Mouse (Mus musculus): ENCODE measurements around the gene Rrp9. TPM values are rescaled to one million over a fixed set of nuclear protein-coding genes. Genes with fewer than 3 reads are reported as not detected.

The Rrp9 gene
- total RNA-seq, 2 experiments from 2014 or later: 29.3 to 38.7 TPM

DNA sequence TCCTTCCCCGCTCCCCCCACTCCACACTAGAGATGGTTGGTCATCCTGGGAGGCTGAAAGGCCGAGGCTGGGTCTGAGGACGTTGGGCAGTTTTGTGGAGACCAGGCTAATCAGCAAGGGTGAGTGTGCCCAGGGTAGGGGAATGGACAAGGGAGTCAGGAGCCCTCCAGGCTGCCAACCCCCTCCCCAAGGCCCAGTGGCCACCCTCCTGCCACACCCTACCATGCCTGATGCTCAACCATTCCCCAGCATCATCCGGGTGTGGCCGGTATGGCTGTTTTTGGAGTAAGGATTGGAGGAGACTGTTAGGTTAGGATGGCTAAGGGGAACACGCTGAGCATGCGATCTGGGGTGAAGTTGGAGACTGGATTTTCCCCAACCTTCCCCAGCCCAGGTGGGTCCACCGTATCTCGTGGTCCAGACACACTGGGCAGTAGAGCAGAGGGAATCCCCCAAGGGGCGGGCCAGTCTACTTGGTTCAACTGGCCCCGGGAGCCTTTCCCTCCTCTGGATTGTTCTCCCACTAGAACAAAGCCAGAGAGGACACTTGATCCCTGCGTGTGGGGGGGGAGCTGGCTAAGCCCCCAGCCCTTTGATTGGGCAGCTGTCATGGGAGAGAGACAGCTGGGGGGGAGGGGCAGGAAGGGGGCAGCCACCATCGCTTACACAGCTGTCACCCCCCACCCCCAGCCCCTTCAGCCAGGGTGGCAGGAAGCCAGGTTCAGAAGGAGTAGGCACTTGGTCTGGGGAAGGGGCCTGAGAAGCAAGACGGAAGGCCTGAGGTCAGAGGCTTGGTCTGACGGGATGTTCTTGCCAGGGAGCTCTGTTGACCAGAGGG lies 19.2 kb upstream of the Rrp9 start:
- DNase-seq (ENCODE audit: low spot score in 2 of 2): no peak

DNA sequence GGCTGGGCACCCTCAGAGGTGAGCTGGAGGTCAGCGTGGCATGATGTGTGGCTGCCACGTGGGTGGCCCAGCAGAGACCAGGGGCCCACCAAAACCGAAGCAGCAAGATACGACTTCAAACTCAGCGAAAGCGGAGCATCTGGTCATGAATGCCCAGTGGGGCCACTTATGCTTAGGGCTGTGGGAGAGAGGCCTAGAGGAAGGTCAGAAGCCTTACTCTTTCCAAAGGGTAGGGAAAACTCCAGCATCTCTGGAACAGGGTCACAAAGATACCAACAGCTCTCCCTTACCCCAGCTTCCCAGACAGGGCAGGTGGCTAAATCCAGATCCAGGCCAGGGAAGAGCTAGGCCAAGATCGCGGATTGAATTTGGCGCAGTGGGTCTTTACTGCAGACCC lies 18.6 kb upstream of the Rrp9 start:
- no peak for DNase-seq (ENCODE audit: low spot score in 2 of 2)

DNA sequence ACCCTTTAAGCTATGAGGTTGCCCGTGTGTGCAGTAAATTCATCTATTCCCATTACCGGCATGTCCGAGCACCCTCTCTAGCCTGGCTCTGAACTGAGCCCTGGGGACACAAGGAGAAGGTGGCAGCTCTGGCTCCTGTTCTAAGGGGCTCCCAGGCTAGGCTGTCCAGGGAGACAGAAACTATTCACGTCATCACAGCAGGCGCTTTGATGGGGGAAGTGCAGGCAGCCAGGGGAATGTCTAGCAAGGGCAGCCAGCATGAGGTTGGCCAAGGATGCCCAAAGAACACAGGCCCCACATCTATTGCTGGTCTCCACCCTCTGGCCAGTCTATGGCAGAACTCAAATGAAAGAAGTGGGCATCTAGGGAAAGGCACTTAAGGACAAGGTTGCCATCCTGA lies 17.8 kb upstream of the Rrp9 start:
- DNase-seq (ENCODE audit: low spot score in 2 of 2): no peak

DNA sequence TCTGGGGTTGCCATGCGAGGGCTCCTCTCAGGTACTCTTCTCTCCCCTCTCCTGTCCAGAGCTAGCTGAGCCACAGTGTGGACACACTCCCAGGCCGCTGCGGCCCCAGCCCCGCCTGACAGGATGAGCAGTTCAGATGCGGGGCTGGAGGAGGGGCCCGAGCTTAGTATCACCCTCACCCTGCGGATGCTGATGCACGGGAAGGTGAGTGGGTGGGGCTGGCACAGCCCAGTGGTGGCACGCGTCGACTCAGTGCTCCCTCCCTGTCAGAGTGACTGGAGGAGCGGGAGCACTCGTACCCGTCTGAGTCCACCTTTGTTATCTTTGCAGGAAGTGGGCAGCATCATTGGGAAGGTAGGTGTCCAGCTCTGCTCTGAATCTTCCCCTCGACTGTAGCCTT lies 15.8 kb upstream of the Rrp9 start:
- peak in 1 of 2 experiments; percentile 41 for DNase-seq (ENCODE audit: low spot score in 2 of 2)

DNA sequence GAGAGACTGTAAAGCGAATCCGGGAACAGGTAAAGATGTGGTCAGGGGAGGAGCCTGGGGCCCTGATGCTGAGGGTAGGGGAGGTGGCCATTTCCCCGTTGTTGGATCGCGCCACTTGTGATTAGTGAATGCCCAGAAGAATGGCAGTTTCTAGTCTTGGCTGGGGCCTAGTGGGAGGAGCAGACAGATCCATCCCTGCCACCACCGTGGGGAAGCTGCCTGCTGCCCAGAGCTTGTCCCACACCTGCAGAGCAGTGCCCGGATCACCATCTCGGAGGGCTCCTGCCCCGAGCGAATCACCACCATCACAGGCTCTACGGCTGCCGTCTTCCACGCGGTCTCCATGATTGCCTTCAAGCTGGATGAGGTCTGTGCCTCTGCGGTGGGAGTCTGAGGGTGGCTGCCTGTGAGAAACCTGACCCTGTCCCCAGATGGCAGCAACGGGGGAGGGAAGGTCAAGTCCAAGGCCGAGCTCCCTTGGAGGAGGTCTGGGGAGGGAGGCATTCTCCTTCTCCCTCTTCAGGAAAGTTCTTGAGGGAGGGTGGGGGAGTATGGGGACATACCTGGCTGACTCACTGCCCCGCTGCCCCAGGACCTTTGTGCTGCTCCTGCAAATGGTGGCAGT lies 15.2 kb upstream of the Rrp9 start:
- DNase-seq (ENCODE audit: low spot score in 2 of 2): no peak

DNA sequence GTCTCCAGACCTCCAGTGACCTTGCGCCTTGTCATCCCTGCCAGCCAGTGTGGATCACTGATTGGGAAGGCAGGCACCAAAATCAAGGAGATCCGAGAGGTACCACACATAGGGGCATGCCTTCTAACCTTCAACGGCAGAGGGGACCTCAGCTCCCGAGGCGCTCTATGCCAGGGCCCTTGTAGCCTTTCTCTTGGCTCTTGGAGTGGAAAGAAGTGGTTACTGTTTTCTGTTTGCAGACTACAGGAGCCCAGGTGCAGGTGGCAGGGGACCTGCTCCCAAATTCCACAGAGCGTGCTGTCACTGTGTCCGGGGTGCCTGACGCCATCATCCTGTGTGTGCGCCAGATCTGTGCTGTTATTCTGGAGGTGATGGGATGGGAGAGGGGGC lies 14.7 kb upstream of the Rrp9 start:
- DNase-seq (ENCODE audit: low spot score in 2 of 2): no peak

DNA sequence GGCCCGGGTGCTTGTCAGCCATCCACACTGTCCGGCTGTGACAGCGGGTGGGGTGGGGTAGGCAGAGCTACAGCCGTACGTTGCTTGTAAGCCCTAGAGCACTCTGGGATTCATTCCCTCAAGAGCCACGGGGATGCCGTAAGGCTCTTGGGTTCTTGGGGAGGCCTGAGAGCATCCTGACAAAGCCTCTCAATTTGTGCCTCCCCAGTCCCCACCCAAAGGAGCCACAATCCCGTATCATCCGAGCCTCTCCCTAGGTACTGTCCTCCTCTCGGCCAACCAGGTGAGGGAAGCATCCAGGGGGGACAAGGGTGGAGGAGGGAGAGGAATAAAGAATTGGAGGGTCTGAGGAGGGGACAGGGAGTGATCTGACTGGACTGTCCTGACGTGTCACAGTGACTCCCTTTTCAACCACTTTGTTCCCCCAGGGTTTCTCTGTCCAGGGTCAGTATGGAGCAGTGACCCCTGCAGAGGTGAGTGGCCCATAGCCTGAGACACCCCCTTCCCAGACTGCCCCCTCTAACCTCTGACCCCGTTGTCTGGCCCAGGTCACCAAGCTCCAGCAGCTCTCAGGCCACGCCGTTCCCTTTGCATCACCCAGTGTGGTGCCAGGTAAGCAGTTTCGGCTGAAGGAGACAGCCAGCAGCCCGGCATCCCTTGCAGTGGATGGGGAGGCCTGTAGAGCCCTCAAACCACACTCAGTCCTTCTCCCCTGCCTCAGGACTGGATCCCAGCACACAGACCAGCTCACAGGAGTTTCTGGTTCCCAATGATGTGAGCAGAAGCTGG lies 13.9 kb upstream of the Rrp9 start:
- no peak for DNase-seq (ENCODE audit: low spot score in 2 of 2)

DNA sequence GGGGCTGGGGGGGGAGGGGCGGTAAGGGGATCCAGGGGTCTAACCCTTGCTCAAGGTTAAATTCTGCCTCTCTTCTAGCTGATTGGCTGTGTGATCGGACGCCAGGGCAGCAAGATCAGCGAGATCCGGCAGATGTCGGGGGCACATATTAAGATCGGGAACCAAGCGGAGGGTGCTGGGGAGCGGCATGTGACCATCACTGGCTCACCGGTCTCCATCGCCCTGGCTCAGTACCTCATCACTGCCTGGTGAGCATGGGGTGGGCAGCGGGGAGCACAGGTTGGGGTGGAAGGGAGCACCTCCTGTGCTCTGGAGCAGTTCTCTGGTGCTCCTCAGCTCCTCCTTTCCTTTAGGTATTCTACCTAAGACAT lies 13.3 kb upstream of the Rrp9 start:
- no peak for DNase-seq (ENCODE audit: low spot score in 2 of 2)

DNA sequence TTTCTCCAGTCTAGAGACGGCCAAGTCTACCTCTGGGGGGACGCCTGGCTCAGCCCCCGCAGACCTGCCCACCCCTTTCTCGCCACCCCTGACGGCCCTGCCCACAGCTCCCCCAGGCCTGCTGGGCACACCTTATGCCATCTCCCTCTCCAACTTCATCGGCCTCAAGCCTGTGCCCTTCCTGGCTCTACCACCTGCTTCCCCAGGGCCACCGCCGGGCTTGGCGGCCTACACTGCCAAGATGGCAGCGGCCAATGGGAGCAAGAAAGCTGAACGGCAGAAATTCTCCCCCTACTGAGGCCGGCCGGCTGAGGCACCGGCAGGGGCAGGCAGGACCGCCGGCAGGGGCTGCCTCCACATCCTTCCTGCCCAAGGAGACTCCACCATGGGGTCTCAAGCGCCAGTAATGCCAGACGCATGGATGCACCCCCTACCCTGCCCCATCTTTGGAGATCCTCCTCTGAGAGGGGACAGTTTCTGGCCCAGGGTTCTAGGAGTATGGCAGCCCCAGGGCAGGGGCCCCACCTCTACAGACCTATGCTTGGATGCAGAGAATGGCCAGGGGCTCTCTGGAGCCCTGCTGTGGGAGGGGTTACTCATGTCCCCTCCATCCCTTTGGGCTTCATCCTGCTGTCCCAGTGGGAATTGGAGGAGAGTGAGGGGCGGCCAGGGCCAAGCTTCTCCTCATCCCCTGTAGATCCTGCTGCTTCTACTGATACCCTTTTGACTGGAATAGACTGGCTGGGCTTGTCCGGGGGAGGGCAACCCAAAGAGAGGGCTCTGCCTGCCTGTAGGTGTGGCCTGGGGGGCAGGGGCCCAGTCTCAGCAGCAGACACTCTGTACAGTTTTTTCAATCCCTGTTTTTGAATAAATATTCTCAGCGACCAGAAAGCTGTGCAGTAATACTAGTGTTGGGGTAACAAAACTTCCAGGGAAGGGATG lies 12.4 kb upstream of the Rrp9 start:
- no peak for DNase-seq (ENCODE audit: low spot score in 2 of 2)

DNA sequence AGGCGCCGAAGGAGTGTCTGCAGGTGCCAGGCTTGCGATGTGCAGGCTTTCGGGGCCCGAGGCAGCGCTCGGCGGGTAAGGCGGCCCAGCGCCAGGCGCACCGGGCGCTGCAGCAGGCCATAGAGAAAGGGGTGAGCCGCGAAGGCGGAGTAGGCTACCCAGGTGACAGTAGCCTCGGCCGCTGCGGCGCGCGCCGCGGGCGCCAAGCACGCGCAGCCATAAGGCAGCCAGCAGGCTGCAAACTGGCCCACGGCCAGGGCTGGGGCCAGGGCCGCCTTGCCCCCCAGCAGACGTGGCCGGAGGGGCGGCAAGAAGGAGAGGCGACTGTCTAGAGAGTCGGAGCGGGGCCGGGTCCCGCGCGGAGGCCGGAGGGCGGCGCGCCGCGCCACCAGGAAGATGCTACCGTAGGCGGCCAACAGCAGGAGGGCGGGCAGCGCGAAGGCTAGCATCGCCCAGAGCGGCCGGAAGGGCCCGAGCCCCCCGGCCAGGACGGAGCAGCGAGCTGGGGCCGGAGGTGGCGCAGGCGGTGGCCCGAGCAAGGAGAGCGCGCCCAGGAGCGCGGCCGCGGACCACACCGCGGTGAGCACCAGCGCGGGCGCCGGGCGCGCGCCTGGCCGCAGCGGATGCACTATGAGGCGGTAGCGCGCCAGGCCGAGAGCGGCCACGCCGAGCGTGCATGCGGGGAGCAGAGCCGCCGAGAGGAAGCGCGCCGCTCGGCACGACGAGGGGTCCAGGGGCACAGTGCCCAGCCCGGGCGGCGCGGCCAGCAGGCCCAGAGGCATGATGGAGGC lies 10.8 kb upstream of the Rrp9 start:
- peak; percentile 65 to 83 for DNase-seq (ENCODE audit: low spot score in 2 of 2)

DNA sequence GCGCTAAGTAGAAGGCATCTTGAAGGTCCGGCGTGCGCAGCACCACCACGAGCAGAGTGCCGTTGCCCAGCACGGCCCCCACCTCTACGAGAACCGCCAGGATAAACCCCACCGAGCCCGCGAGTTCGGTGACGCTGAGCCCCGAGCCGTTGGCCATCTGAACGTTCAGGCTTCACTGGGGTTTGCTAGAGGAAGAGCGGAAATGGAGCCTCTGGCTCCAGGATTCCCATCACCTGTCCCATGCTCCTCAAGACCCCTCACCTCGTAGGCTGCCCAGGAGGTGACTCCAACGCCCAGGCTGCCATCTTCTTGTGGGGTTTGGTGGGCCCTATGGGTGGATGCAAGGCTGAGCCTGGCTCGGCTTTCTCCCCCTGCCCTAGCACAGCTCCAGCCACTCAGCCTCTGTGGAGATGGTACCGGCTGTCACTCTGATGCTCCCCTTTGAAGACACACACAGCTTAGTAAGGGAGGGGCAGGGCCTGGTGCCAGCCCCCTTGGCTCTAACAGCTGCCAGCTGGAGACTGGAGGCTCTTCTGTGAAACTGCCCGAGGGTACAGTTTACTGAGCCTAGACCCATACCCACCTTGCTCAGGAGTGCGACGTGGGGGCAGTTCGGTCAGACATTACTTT lies 10.1 kb upstream of the Rrp9 start, which contains the start of gene Gpr62:
TSS of gene Gpr62 (minus strand) at position 368 of the 630 bp plus-strand sequence.
- peak; percentile 53 to 56 for DNase-seq (ENCODE audit: low spot score in 2 of 2)

DNA sequence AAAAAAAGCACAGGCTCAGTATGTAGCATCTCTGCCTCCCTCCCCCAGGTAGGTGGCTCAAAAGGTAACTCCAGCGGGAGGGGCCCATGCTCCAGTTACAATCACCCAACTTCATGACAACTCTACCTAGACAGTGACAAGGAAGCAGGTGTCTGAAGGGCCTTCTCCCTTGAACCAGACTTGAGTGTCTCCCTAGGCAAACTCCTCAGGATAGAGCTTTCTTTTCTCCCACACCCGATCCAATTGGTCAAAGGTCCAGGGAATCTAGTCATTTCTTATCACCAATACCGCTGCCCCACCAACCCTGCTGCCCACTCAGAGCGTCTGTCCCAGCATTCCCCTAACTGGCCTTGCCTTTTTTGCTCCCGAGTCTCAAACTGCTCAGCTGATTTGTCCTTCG lies 9.0 kb upstream of the Rrp9 start:
- DNase-seq (ENCODE audit: low spot score in 2 of 2): no peak

DNA sequence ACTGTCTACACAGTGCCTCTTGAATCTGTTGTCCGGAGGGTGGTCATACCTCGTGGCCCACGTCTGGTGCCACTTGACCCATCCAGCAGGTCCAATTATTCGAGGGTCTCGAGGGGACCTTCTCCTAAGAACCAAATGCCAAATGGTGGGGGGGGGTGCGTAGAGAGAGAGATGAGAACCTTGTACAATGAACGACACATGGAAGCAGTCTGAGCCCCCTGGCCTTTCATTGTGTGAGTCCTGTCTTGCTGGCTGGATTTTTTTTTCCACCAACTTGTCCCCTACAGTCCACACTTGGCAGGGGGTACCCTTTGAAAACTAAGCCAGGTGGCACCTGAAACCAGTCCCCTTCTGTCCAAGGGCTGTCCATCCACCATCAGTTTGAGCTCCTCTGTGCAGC lies 8.0 kb upstream of the Rrp9 start:
- no peak for DNase-seq (ENCODE audit: low spot score in 2 of 2)

DNA sequence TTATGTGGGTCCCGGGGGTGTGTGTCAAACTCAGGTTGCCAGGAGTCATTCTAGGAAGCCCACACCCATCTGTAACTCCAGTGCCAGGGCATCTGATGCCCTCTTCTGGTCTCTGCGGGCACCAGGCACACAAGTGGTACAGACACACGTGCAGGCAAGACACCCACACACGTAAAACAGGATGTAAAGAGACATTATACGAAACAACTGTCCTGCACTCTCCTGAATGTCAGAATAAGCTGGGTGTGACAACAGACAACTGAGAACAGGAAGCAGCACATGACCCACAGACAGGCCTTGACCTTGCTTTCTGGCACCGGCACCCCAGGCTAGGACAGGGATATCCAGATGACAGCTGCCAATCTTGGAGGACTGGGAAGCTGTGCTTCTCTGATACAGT lies 6.4 kb upstream of the Rrp9 start:
- DNase-seq (ENCODE audit: low spot score in 2 of 2): no peak

DNA sequence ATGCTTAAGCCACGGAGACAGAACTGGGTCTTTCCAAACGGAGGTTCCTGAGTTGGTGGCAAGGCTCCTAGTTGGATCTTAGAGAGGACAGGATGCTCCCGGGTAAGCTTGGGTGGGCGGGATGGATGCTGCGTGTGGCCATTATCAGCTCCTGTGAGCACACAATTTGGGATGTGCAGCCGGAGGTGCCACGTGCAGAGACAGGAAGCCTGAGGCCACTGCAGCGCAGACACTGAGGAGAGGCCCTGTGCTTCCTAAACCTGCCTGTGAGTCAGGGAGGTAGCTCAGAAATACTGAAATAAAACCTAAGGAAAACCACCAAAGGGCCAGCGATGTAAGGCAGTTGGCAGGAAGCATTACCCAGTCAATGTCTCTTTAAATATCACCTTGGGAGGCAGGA lies 6.0 kb upstream of the Rrp9 start:
- no peak for DNase-seq (ENCODE audit: low spot score in 2 of 2)

DNA sequence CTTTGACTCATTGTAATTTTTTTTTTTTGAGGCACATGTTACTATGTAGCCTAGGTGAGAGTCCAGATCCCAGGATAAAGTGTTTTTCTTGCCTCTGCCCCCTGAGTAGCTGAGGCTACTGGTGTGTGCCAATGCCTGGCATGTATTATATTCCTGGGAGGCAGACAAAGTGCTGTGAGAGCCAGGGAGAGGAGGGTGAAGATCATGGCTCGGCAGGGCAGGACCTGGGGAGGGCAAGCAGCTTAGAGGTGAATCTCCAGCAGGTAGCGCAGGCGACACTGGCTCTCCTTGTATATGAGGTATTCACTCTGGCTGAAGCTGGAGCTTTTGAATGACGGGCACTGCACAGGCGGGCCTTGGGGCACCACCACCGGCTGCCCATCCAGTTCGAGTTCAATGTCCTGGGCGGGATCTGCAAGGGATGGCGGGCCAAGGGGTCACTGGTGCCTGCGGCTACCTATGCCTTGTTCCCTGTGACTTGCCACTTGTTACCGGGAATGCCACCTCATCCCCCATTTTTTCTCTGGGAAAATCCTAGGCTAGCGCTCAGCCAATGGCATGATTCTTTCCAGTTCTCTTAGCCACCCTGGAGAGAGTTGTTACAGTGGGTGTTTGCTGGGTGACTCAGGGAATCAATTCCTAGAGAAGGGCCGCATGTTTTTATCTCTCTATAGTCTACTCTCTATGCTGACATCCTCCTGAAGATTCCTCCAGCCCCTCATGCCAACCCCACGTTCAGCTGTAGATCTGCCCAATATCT lies 4.6 kb upstream of the Rrp9 start:
- DNase-seq (ENCODE audit: low spot score in 2 of 2): no peak

DNA sequence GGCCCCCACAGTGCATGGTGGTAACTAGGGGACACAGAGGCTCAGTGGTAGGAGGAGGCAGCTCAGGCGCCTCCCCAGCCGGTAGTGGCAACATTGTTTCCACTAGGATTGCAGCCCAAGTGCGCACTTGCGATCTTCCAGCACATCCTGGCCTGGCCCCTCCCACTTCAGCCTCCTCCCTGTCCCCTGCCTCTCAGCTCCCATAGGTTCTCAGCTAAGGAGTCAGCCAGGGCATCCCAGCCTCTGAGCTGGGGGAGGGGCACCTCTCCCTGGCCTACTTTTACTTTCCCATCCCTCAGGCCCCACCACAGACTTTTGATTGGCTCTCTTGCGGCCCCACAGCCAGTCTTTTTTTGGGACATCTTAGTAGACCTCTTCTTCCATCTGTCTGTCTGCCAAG lies 3.9 kb upstream of the Rrp9 start:
- no peak for DNase-seq (ENCODE audit: low spot score in 2 of 2)

DNA sequence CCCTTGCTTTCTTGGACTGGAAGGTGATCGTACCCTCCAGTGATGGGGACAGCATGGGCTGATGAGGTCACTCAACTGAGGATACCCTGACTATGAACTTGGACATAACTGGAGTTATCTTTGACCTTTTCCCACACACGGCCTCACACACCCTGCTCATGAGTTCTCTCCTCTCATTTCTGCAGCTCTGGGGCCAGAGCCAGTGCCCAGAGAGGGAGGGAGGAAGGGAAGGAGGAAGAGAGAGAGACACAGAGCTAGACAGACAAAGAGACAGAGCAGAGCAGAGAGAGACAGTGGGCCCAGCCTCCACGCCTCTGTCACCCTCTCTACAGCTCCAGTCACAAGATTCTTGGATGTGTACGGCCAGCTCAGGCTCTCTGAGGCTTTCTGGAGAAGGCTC lies 3.4 kb upstream of the Rrp9 start:
- no peak for DNase-seq (ENCODE audit: low spot score in 2 of 2)

Data from left cerebral cortex, adult 18-20 months (tissue).